Mouse (Mus musculus): Measurements from ENCODE around the gene Cacna1h.

DNA sequence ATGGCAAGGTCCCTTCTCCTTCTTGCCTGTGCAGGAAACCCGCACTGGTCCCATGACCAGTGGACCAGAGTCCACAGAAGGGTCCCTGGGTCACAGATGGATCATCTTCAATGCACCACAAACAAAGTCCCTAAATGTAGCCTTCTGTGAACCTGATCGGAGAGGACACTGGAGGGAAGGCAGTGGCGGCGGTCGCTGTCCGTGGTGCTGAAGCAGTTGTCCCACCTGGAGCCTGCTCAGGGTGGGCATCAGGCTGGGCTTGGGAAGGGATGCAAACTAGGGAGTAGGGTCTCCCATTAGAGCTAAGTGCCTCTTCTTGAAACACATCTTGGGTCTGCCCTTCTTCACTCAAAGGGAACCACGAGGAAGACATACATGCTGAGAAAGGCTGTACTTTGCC lies 33.1 kb downstream of the Cacna1h start:
- TF ChIP-seq CTCF (IDR thresholded peaks at IDR 0.05; ENCODE audit: low read depth) (no peak), EP300 (IDR thresholded peaks at IDR 0.05; ENCODE audit: low read depth) (no peak)
